Mouse (Mus musculus): Measurements from ENCODE around the gene Dchs2.

Dchs2 gene

DNA sequence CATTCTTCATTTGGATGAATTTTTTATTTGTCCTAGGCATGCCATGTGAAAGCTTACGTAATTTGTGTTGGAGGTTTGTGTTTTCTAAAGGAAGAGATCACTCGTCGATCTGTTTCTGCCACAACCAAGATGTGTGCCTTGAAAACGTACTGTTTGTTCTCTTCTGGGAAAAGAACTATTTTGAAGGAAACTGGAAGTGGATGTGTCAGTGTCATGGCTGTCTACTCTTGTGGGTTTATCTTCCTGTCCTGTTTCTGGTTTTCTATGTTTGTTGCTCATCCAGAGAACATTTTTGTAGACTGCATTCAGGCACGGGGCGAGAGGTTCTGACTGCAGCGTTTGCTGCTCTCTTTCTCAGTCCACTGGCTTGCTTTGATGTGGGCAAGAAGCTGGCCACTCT, 124.2 kb downstream of the Dchs2 start:
- no peak for DNase-seq (ENCODE audit: low spot score in 2 of 2)

DNA sequence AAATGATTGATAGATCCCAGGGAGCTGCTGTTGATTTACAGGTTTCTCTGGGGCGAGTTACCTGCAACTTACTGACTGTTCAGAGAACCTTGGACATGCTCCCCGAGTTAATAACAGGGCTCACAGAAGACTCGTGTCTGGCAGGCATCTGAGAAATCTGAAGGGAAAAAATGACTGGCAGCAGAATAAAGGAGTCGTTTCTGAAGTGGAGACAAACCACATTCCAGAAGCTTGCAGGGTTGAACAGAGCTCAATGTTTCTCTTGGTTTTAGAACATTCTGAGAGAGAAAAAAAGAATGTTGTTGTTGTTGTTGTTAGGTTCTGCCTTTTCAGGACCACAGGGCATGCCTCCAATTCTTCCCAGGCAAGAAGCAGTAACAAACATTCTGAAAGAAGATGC, 131.7 kb downstream of the Dchs2 start:
- no peak for DNase-seq (ENCODE audit: low spot score in 2 of 2)

DNA sequence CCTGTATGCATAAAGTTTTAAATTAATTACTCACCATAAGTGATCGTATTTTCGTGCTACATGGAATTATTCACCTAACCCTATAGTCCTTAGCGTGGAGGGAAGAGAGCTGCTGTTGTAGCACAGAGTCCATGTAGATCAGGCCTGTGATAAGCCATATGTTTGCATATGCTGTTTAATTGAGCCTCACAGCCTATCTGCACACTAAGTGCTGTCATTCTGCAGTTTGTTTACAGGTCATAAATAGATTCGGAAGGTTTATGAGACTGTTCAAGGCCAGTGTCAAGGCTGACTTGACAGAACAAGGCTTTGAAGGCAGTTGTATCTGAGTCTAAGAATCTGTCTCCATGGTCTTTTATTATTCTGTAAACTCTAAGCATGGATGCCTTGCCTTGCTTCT, 138.3 kb downstream of the Dchs2 start:
- DNase-seq (ENCODE audit: low spot score in 2 of 2), result no peak

DNA sequence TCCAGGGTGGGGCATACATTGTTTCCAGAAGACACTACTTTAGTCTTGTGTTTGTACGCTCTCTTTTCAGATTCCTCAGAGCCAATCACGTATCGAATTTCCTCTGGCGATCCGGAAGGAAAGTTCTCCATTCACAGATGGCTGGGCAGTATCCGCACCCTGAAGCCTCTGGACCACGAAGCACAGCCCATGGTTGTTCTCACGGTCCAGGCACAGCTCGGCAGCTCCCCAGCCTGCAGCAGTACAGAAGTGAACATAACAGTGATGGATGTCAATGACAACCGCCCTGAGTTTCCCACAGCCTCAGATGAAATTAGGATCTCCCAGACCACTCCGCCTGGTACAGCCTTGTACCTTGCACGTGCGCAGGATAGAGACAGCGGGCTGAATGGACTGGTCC, 142.5 kb downstream of the Dchs2 start:
- DNase-seq (ENCODE audit: low spot score in 2 of 2), result no peak

DNA sequence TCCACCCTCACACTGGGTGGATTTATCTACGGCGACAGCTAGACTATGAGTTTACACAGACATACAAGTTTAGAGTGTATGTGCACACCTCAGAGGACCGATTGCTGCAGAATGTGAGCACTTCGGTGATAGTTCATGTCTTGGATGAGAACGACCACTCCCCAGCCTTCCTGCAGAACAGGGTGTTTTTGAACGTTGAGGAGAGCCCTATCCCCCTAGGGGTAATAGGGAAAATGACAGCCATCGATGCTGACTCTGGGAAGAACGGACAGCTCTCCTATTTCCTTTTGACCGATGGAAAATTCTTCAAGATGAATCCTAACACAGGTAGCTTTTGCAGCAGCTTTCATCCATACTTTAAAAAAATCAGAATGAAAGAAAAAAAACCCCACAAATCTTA, 143.2 kb downstream of the Dchs2 start:
- no peak for DNase-seq (ENCODE audit: low spot score in 2 of 2)

DNA sequence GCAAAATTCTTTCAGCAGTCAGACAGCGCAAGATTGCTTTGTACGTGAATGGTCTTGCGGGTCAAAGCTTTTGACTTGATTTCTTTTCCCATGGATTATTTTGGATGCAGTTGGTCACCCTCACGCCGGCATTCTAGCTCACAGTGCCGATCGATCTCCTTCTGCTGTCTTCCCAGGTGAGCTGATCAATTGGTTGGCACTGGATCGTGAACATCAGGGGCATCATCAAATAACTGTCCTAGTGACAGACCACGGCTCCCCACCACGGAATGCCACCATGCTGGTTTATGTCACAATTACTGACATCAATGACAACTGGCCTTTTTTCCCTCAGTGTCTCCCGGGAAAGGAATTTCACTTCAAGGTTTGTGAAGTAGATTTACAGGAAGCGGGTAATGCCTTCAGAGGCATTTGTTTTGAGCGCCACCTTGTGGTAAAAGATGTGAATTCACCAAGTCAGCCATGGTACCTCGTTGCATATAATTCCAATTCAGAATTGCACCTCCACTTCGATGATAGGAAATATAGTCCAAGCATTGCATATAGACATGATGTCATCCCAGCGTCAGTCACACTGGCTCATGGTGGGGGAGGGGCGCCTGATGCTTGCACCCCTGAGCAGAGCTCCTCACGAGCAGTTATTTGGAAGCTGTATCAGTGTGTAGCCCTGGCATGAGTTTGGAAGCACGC, 146.0 kb downstream of the Dchs2 start:
- peak; percentile 9 to 79 for DNase-seq (ENCODE audit: low spot score in 2 of 2)

DNA sequence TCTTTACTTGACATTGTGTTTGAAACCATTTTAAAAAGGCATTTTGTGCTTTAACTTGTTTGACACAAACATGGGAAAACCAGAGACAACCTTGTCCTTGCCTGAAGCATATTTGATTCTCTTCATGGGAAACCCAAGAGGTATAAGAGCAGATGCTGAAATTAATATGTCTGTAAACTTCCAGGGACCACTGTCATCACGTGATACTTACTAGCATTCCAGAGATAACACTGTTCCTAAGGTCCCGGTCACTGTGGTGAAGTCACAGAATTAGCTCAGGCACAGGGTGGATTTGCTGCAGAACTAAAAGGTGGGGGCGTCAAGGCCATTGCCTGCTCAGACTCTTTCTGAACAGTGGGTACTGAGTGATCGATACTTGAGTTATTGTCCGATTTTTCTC, 148.0 kb downstream of the Dchs2 start:
- no peak for DNase-seq (ENCODE audit: low spot score in 2 of 2)

DNA sequence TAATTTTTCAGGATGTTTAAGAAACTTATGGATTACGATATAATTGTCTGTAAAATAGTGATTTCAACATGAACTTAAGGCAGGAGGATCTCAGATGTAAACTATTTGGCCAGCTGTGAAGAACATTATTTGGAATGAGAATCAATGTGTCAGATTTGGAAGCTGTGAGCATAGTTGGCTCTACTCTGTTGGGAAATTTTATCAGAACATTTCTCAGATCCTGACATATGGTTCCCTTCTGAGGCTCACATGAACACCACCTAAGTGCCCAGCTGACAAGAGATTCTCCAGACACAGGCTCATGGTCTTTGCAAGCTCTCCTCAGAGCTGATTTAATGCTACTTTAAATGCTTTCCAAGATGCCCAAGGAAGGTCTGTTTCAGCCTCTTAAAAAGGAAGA, 156.1 kb downstream of the Dchs2 start:
- DNase-seq (ENCODE audit: low spot score in 2 of 2), result no peak

DNA sequence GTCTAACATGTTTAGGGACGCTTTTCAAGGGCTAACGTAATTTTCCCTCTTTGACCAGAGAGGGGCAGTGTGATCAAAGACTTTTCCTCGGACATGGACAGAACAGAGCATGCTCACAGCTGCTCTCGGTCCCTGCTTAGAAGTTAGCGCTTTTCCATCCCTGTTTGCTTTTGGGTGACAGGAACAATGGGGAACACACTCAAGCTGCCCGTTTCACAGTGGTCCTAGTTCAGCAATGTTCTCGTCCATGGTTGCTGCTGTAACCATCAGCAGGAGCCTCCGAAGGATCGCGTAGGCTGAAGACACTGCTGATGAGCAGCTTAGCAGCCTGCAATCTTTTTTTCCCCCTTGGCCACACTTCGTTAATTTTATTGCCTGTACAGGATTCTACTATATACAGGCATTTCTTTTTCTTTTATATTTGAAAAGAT, 159.2 kb downstream of the Dchs2 start:
- peak; percentile 10 to 78 for DNase-seq (ENCODE audit: low spot score in 2 of 2)

DNA sequence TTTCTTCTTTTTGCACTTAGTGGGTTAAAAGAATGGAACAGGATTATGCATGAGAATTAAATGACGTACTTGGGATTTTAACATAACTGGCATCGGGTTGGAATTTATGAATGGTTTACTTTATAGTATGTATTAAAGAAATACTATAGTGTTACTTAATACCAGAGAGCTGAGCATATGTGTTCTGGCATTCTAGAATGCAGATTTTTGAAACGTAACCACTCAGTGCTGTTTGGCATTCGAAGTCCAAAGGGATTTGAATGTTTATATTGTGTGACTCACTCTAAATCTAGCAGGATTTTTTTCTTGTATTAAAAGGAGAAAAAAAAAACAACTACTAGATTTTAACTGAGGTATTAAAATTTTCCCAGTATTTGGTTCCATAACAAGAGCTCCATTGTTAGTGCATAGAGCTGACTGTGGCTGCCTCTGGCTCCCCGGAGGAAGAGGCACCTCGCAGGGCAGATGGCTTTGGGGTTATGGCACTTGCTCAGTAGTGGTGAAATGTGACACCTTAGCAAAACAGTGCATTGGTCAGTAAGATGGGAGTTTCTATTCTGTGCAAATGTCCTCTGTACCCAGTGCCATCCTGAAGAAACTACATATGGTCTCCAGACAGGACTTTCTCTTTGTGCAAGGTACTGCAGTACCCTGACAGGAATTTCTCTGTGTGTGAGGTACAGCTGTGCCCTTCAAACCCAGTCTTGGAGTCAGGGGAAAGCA, 160.5 kb downstream of the Dchs2 start:
- DNase-seq (ENCODE audit: low spot score in 2 of 2), result no peak

DNA sequence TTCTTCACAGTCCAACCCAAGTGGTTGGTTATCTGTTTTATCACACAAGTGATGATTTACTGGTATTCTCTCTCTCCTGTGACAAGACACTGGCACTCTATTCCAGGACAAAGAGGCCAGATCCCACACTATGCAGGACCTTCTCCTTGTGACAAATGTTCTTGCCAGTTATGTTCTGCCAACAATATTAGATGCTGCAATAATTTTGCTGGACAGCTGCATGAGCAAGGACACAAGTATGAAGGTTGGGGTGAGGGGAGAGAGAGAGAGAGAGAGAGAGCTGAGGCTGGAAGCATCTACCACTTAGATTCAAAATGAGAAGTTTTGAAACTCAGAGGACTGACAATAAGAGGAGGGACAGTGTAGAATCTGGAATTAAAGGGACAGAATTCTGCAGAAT, 162.7 kb downstream of the Dchs2 start:
- DNase-seq (ENCODE audit: low spot score in 2 of 2), result no peak

DNA sequence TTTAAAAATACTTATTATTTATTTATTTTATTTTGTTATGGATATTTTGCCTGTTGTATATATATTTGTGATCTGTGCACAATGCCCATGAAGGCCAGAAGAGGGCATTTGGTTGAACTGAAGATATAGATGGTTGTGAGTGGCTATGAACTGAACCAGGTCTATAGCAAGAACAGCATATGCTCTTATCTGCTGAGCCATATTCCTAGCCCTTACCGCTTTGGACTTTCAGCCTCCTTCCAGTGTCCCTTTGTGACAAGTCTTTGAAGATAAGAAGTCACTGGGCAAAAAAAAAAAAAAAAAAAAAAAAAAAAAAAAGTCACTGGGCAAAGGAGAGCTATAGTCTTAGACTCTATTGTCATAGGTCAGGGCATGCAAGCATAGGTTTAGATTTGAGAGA, 163.2 kb downstream of the Dchs2 start:
- DNase-seq (ENCODE audit: low spot score in 2 of 2), result no peak

DNA sequence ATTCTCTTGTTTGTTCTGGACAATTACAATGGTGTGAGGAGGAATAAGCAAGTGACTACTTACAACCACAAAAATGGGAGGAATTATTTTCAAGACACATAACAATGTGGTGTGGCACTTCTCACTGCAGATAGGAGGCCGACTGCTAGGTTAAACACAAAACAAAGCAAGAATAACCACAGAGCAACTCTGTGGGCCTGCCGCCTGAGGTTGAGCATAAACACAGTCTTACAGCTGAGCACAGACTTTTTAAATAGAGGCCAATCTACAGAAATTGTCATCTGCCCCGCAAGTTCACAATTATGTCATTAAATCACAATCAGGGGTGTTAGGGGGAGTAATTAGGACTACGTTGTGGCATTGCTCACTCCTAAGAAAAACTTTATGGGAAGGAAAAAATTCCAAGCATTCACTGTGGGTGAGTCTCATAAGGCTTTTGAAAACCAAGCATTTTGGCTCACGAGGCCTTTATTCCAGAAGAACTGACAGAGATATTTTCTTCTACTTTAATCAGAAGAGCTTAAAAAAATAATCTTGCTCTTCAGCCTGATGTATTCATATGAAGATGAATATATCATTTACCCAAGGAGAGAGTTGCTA, 172.1 kb downstream of the Dchs2 start:
- no peak for DNase-seq (ENCODE audit: low spot score in 2 of 2)

DNA sequence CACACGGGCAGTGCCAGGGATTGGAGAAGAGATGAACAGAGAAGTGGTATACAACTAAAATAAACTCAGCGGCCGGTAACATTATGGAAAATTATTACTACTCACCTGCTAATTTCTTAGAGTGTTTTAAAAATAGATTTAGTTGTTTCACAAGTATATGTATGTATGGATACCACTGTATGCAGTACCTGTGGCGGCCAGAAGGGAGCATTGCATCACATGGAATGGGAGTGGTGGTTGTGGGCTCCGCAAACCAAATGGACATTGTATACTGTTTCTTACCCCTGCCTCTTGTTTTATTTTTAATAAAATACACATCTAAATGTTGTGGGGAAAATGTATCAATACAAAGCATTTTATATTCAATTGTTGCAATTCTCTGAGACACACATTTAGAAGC, 176.1 kb downstream of the Dchs2 start:
- no peak for DNase-seq (ENCODE audit: low spot score in 2 of 2)

DNA sequence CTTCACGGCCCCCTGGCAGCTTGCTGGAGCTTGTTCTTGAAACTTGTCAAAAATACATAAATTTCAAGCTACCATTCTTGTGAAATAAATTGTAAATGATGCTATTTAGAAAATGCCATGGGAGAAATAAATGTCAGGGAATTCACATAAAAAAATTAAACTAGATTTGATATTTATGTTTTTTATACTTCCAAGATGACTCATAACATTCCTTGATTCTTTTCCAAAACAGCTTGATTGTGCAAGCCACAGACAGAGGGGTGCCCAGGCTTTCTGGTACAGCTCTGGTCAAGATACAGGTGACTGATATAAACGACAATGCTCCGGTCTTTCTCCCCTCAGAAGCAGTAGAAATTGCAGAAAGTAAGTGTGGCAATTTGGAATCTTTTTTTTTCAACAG, 218.2 kb downstream of the Dchs2 start:
- no peak for DNase-seq (ENCODE audit: low spot score in 2 of 2)

DNA sequence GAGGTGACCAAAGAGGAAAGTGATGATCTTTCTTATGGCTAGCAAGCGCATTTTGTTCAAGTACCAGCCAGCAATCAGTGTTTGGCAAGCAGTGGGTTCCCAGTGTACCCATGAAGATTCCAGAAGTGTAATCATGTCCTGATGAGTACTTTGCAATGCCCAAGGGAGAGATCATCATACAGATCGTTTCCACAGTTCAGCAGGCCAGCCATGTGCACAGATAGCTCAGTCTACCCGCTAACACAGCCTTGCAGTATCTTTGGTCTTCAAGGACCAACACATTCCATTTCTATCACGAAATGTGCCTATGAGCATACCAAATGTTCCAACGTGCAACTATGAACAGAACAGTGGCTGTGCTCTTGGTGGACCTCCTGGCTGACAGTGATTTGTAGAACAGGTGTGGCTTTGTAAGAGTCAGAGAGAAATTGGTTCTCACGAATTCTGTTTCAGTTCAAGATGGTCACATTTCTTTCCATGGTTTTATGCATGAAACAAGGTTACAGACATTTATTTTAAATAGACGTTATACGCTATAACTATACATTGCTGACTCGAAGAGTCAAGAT, 240.8 kb downstream of the Dchs2 start:
- no peak for DNase-seq (ENCODE audit: low spot score in 2 of 2)

DNA sequence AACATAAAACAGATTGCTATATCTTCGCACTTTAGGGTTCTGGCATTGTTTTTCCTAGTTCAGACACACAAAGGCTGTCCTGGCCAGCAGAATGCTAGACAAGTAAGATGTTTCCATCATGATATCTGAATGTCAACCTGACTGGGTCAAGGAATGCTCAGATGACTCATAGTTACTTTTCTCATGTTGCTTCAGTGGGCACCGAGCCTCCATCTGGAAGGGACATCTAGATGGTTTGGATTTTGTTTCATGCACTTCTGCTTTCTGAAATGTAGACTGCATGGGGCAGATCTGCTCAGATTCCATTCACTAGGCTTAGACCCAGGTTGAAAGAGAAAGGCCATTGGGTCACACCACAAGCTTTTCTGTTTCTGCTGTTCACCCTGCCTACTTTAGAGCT, 242.1 kb downstream of the Dchs2 start:
- DNase-seq (ENCODE audit: low spot score in 2 of 2), result no peak

DNA sequence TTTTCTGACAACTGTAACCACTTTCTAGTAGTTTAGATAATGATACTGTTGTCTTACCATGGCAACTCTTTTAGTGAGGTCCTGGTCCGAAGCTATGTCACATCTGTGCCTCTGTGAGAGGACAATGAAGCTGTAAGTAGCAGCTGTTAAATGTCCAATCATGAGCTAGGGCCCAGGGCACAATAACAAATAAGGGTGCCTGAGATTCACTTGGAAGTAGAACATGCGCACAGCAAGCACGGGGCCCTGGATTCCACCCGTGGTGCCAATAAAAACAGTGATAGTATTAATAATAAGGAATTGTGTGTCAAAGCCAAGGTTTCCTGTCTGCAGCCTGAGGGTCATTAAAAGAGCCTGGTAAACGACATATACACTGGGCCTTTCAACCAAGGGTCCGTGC, 246.6 kb downstream of the Dchs2 start:
- DNase-seq (ENCODE audit: low spot score in 2 of 2), result no peak

DNA sequence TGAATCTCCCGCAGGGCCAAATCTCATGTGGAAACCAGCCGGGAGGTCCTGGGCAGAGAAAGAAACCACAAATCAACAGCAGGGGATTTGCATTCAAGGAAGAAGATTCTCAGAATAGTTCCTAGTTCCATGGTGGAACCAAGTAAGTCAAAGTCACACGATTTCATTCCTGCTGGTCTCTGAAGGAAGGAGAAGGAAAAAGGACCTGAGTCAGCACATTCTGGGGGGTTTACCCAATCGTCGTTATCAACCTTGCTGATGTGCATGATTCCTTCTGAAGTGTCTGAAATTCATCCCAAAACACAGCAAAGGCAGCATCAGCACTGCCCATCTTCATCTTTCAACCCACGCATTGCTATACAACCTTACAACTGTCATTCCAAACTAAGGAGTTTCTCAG, 249.1 kb downstream of the Dchs2 start:
- DNase-seq (ENCODE audit: low spot score in 2 of 2), result no peak

All from left cerebral cortex, adult 9 months (tissue).